Mouse (Mus musculus) stomach, postnatal 0 days (tissue): ENCODE measurements at regions not wholly inside any gene's neighbourhood (a gene's known extent, or its start where the extent isn't known, plus 50 kb on each side); places are given as distances from the start of the nearest gene placed in this dataset.

ENCODE experiments used
- ATAC-seq: fragments of 200-750 bp; cut with Nextera tagmentation; 2 replicates; pipeline ENCODE4 v1.8.0; 2017; ENCODE audit not compliant: low FRiP score, low TSS enrichment
- DNase-seq: peaks from one replicate; pipeline ENCODE4 v3.0.0-alpha.2; 2016; ENCODE audit warnings: low spot score
- H3K27ac ChIP-seq: fragments of 300-500 bp; sonication (generic); replicated peaks from 2 replicates; pipeline ENCODE4 v1.5.1; 2014; ENCODE audit warnings: mild to moderate bottlenecking, control low read depth
- H3K27me3 ChIP-seq: fragments of 300-500 bp; sonication (generic); 2 replicates; pipeline ENCODE4 v1.6.1; 2014; ENCODE audit warnings: low read length; ENCODE audit not compliant: control insufficient read depth, insufficient read depth
- H3K36me3 ChIP-seq: fragments of 300-500 bp; sonication (generic); 2 replicates; pipeline ENCODE4 v1.6.1; 2014; ENCODE audit warnings: low read length, mixed read lengths; ENCODE audit not compliant: control insufficient read depth, insufficient read depth
- H3K4me1 ChIP-seq: fragments of 300-500 bp; sonication (generic); replicated peaks from 2 replicates; pipeline ENCODE4 v1.6.1; 2014; ENCODE audit warnings: antibody characterized with exemption; ENCODE audit not compliant: control insufficient read depth, insufficient read depth
- H3K4me2 ChIP-seq: fragments of 300-500 bp; sonication (generic); replicated peaks from 2 replicates; pipeline ENCODE4 v1.6.1; 2014; ENCODE audit warnings: low read depth, mild to moderate bottlenecking, control low read depth, moderate library complexity
- H3K4me3 ChIP-seq: fragments of 300-500 bp; sonication (generic); 2 replicates; pipeline ENCODE4 v1.5.1; 2014; ENCODE audit warnings: low read depth, low read length, control low read depth
- H3K9ac ChIP-seq: fragments of 300-500 bp; sonication (generic); 2 replicates; pipeline ENCODE4 v1.6.1; 2014; ENCODE audit warnings: mild to moderate bottlenecking, low read length, control low read depth, mixed read lengths
- H3K9me3 ChIP-seq: fragments of 300-500 bp; sonication (generic); 2 replicates; pipeline ENCODE4 v1.6.1; 2016; ENCODE audit warnings: low read length; ENCODE audit not compliant: control insufficient read depth
- CTCF ChIP-seq: IDR thresholded peaks from 2 replicates; pipeline ENCODE4 v1.5.1; 2016; ENCODE audit warnings: antibody characterized with exemption, low read depth, mild to moderate bottlenecking, moderate library complexity
- EP300 ChIP-seq: optimal IDR thresholded peaks from 2 replicates; pipeline ENCODE3; 2016; ENCODE audit warnings: antibody characterized with exemption
- WGBS: fragments of 180-500 bp; shearing (Covaris S2); extraction: QIAGEN DNeasy Blood & Tissue Kit; methylation state at CpG from one replicate; pipeline ENCODE4 v1.1.7; 2014; 5-methylcytosine and 5-hydroxymethylcytosine counted together

GRCm38 (mm10) chr11:114296816-114297334 is 230.0 kb upstream of the Sdk2 start:
- Histone ChIP-seq H3K4me3 (no peak overlapping the region), H3K4me2 (no peak overlapping the region), H3K27me3 (no peaks in the 10 kb centered on the region), H3K27ac (no peak overlapping the region), H3K4me1 (no peaks in the 10 kb centered on the region), H3K9me3 (no peaks in the 10 kb centered on the region), H3K36me3 (no peaks in the 10 kb centered on the region), H3K9ac (no peak overlapping the region)
- no peak for TF ChIP-seq EP300
- no peak for TF ChIP-seq CTCF
- no peak for ATAC-seq
- 65% methylated on average over 10 of the region's 10 CpGs for WGBS
- DNase-seq: no peak

GRCm38 (mm10) chr11:114294511-114295250 is 227.8 kb upstream of the Sdk2 start:
- Histone ChIP-seq H3K27me3 (no peaks in the 10 kb centered on the region), H3K9me3 (no peaks in the 10 kb centered on the region), H3K9ac (no peak overlapping the region), H3K36me3 (no peaks in the 10 kb centered on the region), H3K27ac (no peak overlapping the region), H3K4me3 (no peak overlapping the region), H3K4me1 (no peaks in the 10 kb centered on the region), H3K4me2 (no peak overlapping the region)
- TF ChIP-seq CTCF (no peak), EP300 (no peak)
- DNase-seq (no peak), ATAC-seq (no peak)
- WGBS: 43% methylated on average over 5 of the region's 5 CpGs

GRCm38 (mm10) chr11:114291258-114291657 is 224.4 kb upstream of the Sdk2 start:
- H3K27ac ChIP-seq: no peak overlapping the region
- no peaks in the 10 kb centered on the region for H3K9me3 ChIP-seq
- no peaks in the 10 kb centered on the region for H3K36me3 ChIP-seq
- H3K27me3 ChIP-seq: no peaks in the 10 kb centered on the region
- no peaks in the 10 kb centered on the region for H3K4me1 ChIP-seq
- DNase-seq (no peak), ATAC-seq (no peak)
- no peak overlapping the region for H3K9ac ChIP-seq
- H3K4me3 ChIP-seq: no peak overlapping the region
- 81% methylated on average over 5 of the region's 5 CpGs for WGBS
- no peak for TF ChIP-seq CTCF
- no peak for TF ChIP-seq EP300
- no peak overlapping the region for H3K4me2 ChIP-seq

- no peaks in the 10 kb centered on the region for H3K27me3 ChIP-seq
- 67% methylated on average over 1 of the region's 1 CpGs for WGBS
- H3K27ac ChIP-seq: no peak overlapping the region
- TF ChIP-seq EP300: no peak
- no peak for TF ChIP-seq CTCF
- no peaks in the 10 kb centered on the region for H3K9me3 ChIP-seq
- no peaks in the 10 kb centered on the region for H3K4me1 ChIP-seq
- no peak for ATAC-seq
- H3K4me3 ChIP-seq: no peak overlapping the region
- no peaks in the 10 kb centered on the region for H3K36me3 ChIP-seq
- H3K9ac ChIP-seq: no peak overlapping the region
- DNase-seq: no peak
- H3K4me2 ChIP-seq: no peak overlapping the region
Observed at GRCm38 (mm10) chr11:114289946-114290345, 223.1 kb upstream of the Sdk2 start.

DNA sequence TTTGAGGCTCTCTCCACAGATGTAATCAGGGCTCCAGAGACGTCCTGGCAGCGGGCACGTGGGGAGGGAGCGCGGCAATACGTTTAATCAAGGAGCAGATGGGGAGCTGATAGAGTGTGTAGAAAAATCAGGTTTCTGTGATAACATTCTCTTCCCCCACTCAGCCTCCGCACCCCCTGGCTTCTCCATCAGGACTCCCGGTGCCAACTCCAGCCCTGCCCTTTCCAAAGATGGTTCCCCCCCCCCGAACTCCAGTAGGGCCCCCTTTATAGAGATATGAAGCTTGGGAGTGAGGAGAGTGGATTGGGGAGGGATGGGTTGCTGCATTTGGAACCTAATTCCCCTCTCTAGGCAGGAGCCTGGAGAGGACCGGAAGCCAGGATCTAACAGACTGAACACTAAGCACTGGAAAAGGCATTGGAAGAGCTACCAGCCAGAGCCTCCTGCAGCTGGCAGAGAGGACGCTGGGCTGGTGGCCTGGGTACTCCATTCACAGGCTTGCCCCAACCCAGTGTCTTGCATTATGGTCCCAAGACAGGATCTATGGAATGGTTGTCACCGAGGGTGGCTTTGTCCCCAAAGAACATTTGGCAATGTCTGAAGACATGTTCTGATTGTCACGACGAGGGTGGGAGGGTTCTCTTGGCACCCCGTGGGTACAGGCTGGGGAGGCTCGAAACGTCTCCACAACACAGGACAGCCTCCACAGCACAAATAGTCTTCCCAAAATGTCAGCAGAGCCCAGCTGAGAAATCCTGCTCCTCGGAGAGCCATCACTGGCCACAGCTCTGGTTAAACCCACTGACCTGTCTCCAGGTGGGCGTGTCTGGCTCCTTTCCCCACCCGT is 218.2 kb upstream of the Sdk2 start:
- H3K36me3 ChIP-seq: no peaks in the 10 kb centered on the region
- ATAC-seq (no peak), DNase-seq (no peak)
- H3K4me1 ChIP-seq: no peaks in the 10 kb centered on the region
- no peak overlapping the region for H3K27ac ChIP-seq
- TF ChIP-seq EP300 (no peak), CTCF (no peak)
- H3K4me3 ChIP-seq: no peak overlapping the region
- H3K4me2 ChIP-seq: no peak overlapping the region
- no peaks in the 10 kb centered on the region for H3K9me3 ChIP-seq
- H3K27me3 ChIP-seq: no peaks in the 10 kb centered on the region
- 71% methylated on average over 20 of the region's 20 CpGs for WGBS
- no peak overlapping the region for H3K9ac ChIP-seq

GRCm38 (mm10) chr11:114283208-114283607 is 216.4 kb upstream of the Sdk2 start:
- Histone ChIP-seq H3K9ac (no peak overlapping the region), H3K9me3 (no peaks in the 10 kb centered on the region), H3K4me2 (no peak overlapping the region), H3K4me1 (no peaks in the 10 kb centered on the region), H3K4me3 (no peak overlapping the region), H3K27me3 (no peaks in the 10 kb centered on the region), H3K36me3 (no peaks in the 10 kb centered on the region), H3K27ac (no peak overlapping the region)
- peak; percentile 41 for DNase-seq
- no peak for ATAC-seq
- TF ChIP-seq EP300: no peak
- TF ChIP-seq CTCF: peak; percentile 74
- 54% methylated on average over 4 of the region's 5 CpGs for WGBS
